ENCODE assay signal across 26 mouse cellular contexts in genomic region chrX:11957011-11957410, GRCm38 (mm10).
DNase-seq lines count a peak whose midpoint lies in the region; ATAC-seq and TF ChIP-seq lines count a peak whose summit lies in the region.
"Had no signal": no experiment of that assay in that cellular context is flagged by ENCODE, and none has a peak within 500 bp of the region (broad histone marks: within the 10 kb centered on the region; RNA-seq: fewer than 3 reads in every experiment).

No protein-coding gene starts in this region.

- H3K27ac ChIP-seq in embryonic facial prominence, embryonic 15.5 days (replicated peaks) = 0 out of 2 replicates have a peak overlapping the region, but pooled peaks have one; percentile 28
- H3K27ac ChIP-seq in embryonic facial prominence, embryonic 10.5 days (replicated peaks) = no peak overlapping the region
- H3K27ac ChIP-seq in ES-Bruce4 (ENCODE audit: insufficient read depth, low read length) (peak overlapping the region; percentile 97), ES-E14 (ENCODE audit: insufficient read depth, low read depth, low read length, poor library complexity, severe bottlenecking) (peak overlapping the region; percentile 94)
- H3K27ac ChIP-seq in lung, postnatal 0 days (ENCODE audit: low read length) = no peak overlapping the region
- H3K27ac ChIP-seq: embryonic facial prominence, embryonic 12.5 days; forebrain, embryonic 10.5 days; forebrain, embryonic 12.5 days had no signal

- TF ChIP-seq EP300 in ES-Bruce4 (IDR thresholded peaks at IDR 0.05; ENCODE audit: insufficient read depth, low read depth, low read length) = peak; percentile 92
- TF ChIP-seq EP300 in lung, postnatal 0 days (IDR thresholded peaks at IDR 0.05) = no peak

- no peak for DNase-seq in embryonic facial prominence, embryonic 10.5 days (ENCODE audit: low spot score)
- DNase-seq in ES-E14 (ENCODE audit: low read depth, low spot score) (peak; percentile 22), ZHBTc4 (ENCODE audit: low read depth, low spot score) (peak; percentile 54)
- DNase-seq in right cerebral cortex, postnatal 10 days (ENCODE audit: low spot score in 2 of 2) = no peak
- no peak for DNase-seq in lung, postnatal 0 days (ENCODE audit: low spot score)
- DNase-seq: adrenal gland, adult 2 months; adrenal gland, postnatal 10 days; adrenal gland, postnatal 25 days; B cell, adult 2 months; cerebellum, adult 11 months; cerebellum, adult 18-20 months; cerebellum, adult 8-10 months; cerebellum, adult 9-11 months; cerebellum, postnatal 14 days; cerebellum, postnatal 36 days; embryo, embryonic 11 days had no signal

- no peak for ATAC-seq in embryonic facial prominence, embryonic 15.5 days (ENCODE audit: insufficient number of reproducible peaks, low FRiP score, low TSS enrichment, low read depth)
- no peak for ATAC-seq in lung, postnatal 0 days
- ATAC-seq: CD4-positive, CD25-positive, alpha-beta regulatory T cell, adult 4 months; forebrain, embryonic 14.5 days; forebrain, embryonic 16.5 days had no signal

- no peak for TF ChIP-seq CTCF in ES-Bruce4 (IDR thresholded peaks at IDR 0.05; ENCODE audit: low read depth, low read length)
- TF ChIP-seq CTCF in lung, postnatal 0 days (IDR thresholded peaks at IDR 0.05) = no peak

- 36% methylated on average over 6 of the region's 6 CpGs for WGBS in embryonic facial prominence, embryonic 15.5 days
- 42% methylated on average over 6 of the region's 6 CpGs for WGBS in embryonic facial prominence, embryonic 10.5 days
- 57% methylated on average over 6 of the region's 6 CpGs for WGBS in lung, postnatal 0 days

- no peaks in the 10 kb centered on the region for H3K4me1 ChIP-seq in embryonic facial prominence, embryonic 15.5 days
- peaks cover 2% of the 10 kb centered on the region; the same call in 1 of the 2 replicates for H3K4me1 ChIP-seq in embryonic facial prominence, embryonic 10.5 days
- H3K4me1 ChIP-seq in ES-Bruce4 (ENCODE audit: control insufficient read depth, insufficient read depth, low read length) (peaks cover 14% of the 10 kb centered on the region), ES-E14 (ENCODE audit: control insufficient read depth in 2 of 2, insufficient read depth in 2 of 2, low read length in 2 of 2, poor library complexity in 1 of 2) (peaks cover 0 to 18% of the 10 kb centered on the region in 2 experiments; a peak in 2 of 4 replicates)
- H3K4me1 ChIP-seq in lung, postnatal 0 days (ENCODE audit: insufficient read depth, low read depth, low read length) = no peaks in the 10 kb centered on the region
- H3K4me1 ChIP-seq: embryonic facial prominence, embryonic 12.5 days; forebrain, embryonic 10.5 days; forebrain, embryonic 12.5 days had no signal

- no peak overlapping the region for H3K9ac ChIP-seq in embryonic facial prominence, embryonic 15.5 days
- H3K9ac ChIP-seq in ES-Bruce4 (ENCODE audit: low read depth, poor library complexity, severe bottlenecking) (no peak overlapping the region), ES-E14 (ENCODE audit: insufficient read depth, low read depth, low read length, poor library complexity, severe bottlenecking) (no peak overlapping the region)
- H3K9ac ChIP-seq in lung, postnatal 0 days (replicated peaks; ENCODE audit: low read depth) = no peak overlapping the region
- H3K9ac ChIP-seq: embryonic facial prominence, embryonic 12.5 days; forebrain, embryonic 12.5 days had no signal

- peaks cover 5% of the 10 kb centered on the region; the same call in 1 of the 2 replicates for H3K27me3 ChIP-seq in embryonic facial prominence, embryonic 15.5 days
- peaks cover 66% of the 10 kb centered on the region for H3K27me3 ChIP-seq in embryonic facial prominence, embryonic 10.5 days (replicated peaks; ENCODE audit: low read depth, poor library complexity, severe bottlenecking)
- no peaks in the 10 kb centered on the region for H3K27me3 ChIP-seq in ES-Bruce4 (ENCODE audit: control insufficient read depth, insufficient read depth, low read length, poor library complexity, severe bottlenecking)
- no peaks in the 10 kb centered on the region for H3K27me3 ChIP-seq in lung, postnatal 0 days (replicated peaks; ENCODE audit: insufficient read depth, low read length)
- H3K27me3 ChIP-seq: CH12.LX had no signal

- in situ Hi-C loops in ES-E14 (cut with MboI; ENCODE audit: low sequenced_read_pairs in 2 of 2, unreplicated experiment in 2 of 2) = no loop called here

- no peak for TF ChIP-seq POLR2A in ES-Bruce4 (IDR thresholded peaks at IDR 0.05; ENCODE audit: insufficient read depth, low read length)

- no peaks in the 10 kb centered on the region for H3K36me3 ChIP-seq in embryonic facial prominence, embryonic 15.5 days
- H3K36me3 ChIP-seq in embryonic facial prominence, embryonic 10.5 days (replicated peaks) = no peaks in the 10 kb centered on the region
- H3K36me3 ChIP-seq in ES-Bruce4 (ENCODE audit: control insufficient read depth, insufficient read depth, low read length, poor library complexity, severe bottlenecking) (no peaks in the 10 kb centered on the region), ES-E14 (ENCODE audit: control insufficient read depth, insufficient read depth, low read length, poor library complexity, severe bottlenecking) (no peaks in the 10 kb centered on the region)
- no peaks in the 10 kb centered on the region for H3K36me3 ChIP-seq in lung, postnatal 0 days (ENCODE audit: insufficient read depth, low read length)
- H3K36me3 ChIP-seq: embryonic facial prominence, embryonic 12.5 days; forebrain, embryonic 10.5 days; forebrain, embryonic 12.5 days had no signal

- no peak overlapping the region for H3K4me2 ChIP-seq in embryonic facial prominence, embryonic 15.5 days (replicated peaks)
- no peak overlapping the region for H3K4me2 ChIP-seq in lung, postnatal 0 days (replicated peaks; ENCODE audit: low read depth, low read length)
- H3K4me2 ChIP-seq: embryonic facial prominence, embryonic 12.5 days; forebrain, embryonic 12.5 days had no signal

- H3K4me3 ChIP-seq in embryonic facial prominence, embryonic 15.5 days (replicated peaks) = no peak overlapping the region
- H3K4me3 ChIP-seq in embryonic facial prominence, embryonic 10.5 days = no peak overlapping the region
- H3K4me3 ChIP-seq in ES-Bruce4 (ENCODE audit: low read depth, low read length) (no peak overlapping the region), ES-E14 (ENCODE audit: insufficient read depth in 1 of 2, low read depth in 1 of 2, low read length in 2 of 2, poor library complexity in 1 of 2, severe bottlenecking in 1 of 2) (no peak overlapping the region)
- H3K4me3 ChIP-seq in lung, postnatal 0 days (ENCODE audit: low read depth, low read length) = no peak overlapping the region
- H3K4me3 ChIP-seq: embryonic facial prominence, embryonic 12.5 days; erythroblast, embryonic 14.5 days; forebrain, embryonic 10.5 days; forebrain, embryonic 12.5 days had no signal

- H3K9me3 ChIP-seq in embryonic facial prominence, embryonic 15.5 days (replicated peaks) = no peaks in the 10 kb centered on the region
- peaks cover 7% of the 10 kb centered on the region; the same call in 1 of the 2 replicates for H3K9me3 ChIP-seq in embryonic facial prominence, embryonic 10.5 days
- H3K9me3 ChIP-seq in ES-Bruce4 (replicated peaks; ENCODE audit: control insufficient read depth, insufficient read depth, low read length, poor library complexity, severe bottlenecking) (peaks cover 6% of the 10 kb centered on the region), ES-E14 (ENCODE audit: control insufficient read depth, insufficient read depth, low read depth, low read length) (no peaks in the 10 kb centered on the region)
- no peaks in the 10 kb centered on the region for H3K9me3 ChIP-seq in lung, postnatal 0 days (ENCODE audit: low read length)
- H3K9me3 ChIP-seq: embryonic facial prominence, embryonic 12.5 days; forebrain, embryonic 12.5 days had no signal

TF ChIP-seq in ES-E14, 5 proteins besides CTCF, POLR2A, EP300 and RAD21:
- TF ChIP-seq ZC3H11A (IDR thresholded peaks at IDR 0.05; ENCODE audit: borderline replicate concordance, low read depth, low read length) (no peak), CHD2 (IDR thresholded peaks at IDR 0.05; ENCODE audit: low read depth, low read length) (no peak), HCFC1 (IDR thresholded peaks at IDR 0.05; ENCODE audit: borderline replicate concordance, insufficient read depth, low read length) (no peak), ZNF384 (IDR thresholded peaks at IDR 0.05; ENCODE audit: low read depth, low read length) (no peak), MAFK (IDR thresholded peaks at IDR 0.05; ENCODE audit: insufficient read depth, low read depth, low read length) (peak; percentile 85)

Comparison
In these comparisons a context has a peak if more than half of its experiments do, and no peak if none do; other contexts are left out.
1. H3K27ac ChIP-seq: peak in embryonic facial prominence, embryonic 15.5 days (single experiment), ES-Bruce4 (single experiment) and ES-E14 (single experiment); none in embryonic facial prominence, embryonic 10.5 days (single experiment) and lung, postnatal 0 days (single experiment).
2. DNase-seq: peak in ES-E14 (single experiment) and ZHBTc4 (single experiment); none in embryonic facial prominence, embryonic 10.5 days (single experiment), right cerebral cortex, postnatal 10 days (0 of 2) and lung, postnatal 0 days (single experiment).